Mouse (Mus musculus): Measurements from ENCODE around the gene Timp3.
A peak's percentile ranks its signal among the peaks of the same experiment; 100 is the strongest.

Timp3 gene

GRCm38 (mm10) chr10:86300293-86301116 lies at the start of gene Timp3:
TSS of gene Timp3 (plus strand) at chr10:86300372.
- no peak for DNase-seq (ENCODE audit: extremely low spot score, low read depth, low spot score)

- DNase-seq (ENCODE audit: extremely low spot score, low read depth, low spot score), result no peak
Observed at GRCm38 (mm10) chr10:86256221-86256620, 44.0 kb upstream of the Timp3 start.

DNA sequence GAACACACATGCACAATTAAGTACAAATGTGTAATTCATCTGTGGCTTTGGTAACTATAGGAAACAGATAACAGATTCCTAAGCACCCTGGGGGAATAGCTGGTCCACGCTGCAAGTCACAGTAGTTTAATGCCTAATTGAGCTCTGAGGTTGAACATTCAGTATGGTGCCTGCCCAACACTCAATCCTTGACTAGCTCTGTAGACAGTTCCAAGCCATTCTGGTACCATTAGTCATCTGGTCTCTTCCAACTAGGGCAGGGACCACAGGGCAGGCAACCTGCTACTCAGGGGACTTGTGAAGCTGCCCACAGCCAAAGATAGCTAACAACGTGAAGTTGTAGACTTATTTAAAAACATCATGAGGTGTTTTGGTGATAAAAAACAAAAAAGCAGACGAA lies 43.1 kb upstream of the Timp3 start:
- no peak for DNase-seq (ENCODE audit: extremely low spot score, low read depth, low spot score)

DNA sequence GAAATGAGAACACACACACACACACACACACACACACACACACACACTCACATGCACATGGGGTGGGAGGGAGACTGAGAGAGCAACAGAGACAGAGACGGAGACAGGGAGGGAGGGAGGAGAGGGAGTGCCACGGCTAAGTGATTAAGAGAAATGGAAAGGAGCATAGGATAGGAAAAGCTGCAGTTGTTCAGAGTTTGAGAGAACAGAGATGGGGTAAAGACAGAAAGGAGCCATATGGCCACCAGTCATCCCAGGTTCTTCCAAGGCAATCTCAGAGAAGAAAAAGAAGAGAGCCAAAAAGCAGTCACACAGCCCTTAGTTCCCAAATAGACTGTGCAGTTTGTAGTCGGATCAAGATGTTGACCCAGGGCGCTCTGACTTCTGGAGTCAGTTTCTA lies 42.1 kb upstream of the Timp3 start:
- no peak for DNase-seq (ENCODE audit: extremely low spot score, low read depth, low spot score)

- no peak for DNase-seq (ENCODE audit: extremely low spot score, low read depth, low spot score)
Observed at GRCm38 (mm10) chr10:86258992-86259391, 41.2 kb upstream of the Timp3 start.

GRCm38 (mm10) chr10:86261725-86262124 lies 38.4 kb upstream of the Timp3 start:
- DNase-seq (ENCODE audit: extremely low spot score, low read depth, low spot score), result no peak

GRCm38 (mm10) chr10:86264618-86265017 lies 35.6 kb upstream of the Timp3 start:
- no peak for DNase-seq (ENCODE audit: extremely low spot score, low read depth, low spot score)

GRCm38 (mm10) chr10:86270254-86270653 lies 29.9 kb upstream of the Timp3 start:
- no peak for DNase-seq (ENCODE audit: extremely low spot score, low read depth, low spot score)

DNA sequence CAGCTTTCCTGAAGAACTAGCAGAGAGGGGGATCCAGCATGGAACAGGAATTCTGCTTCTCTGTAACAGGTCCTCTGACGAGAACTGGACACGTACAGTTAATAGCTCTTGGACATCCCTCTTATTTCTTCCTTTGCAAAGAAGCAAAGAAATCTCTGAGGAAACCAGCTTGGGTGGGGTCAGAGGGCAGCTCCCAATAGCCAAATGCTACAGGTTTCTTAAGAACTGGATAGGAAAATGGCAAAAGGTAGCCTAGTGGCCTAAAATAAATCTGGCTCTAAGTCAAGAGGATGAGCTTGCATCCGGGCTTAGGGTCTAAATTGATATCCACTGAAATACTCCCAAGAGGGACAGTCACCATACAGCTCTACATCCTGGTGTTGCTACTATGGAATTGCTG lies 27.3 kb upstream of the Timp3 start:
- no peak for DNase-seq (ENCODE audit: extremely low spot score, low read depth, low spot score)

GRCm38 (mm10) chr10:86273410-86274191 lies 26.6 kb upstream of the Timp3 start:
- DNase-seq (ENCODE audit: extremely low spot score, low read depth, low spot score), result no peak

GRCm38 (mm10) chr10:86275585-86275984 lies 24.6 kb upstream of the Timp3 start:
- DNase-seq (ENCODE audit: extremely low spot score, low read depth, low spot score), result no peak

- no peak for DNase-seq (ENCODE audit: extremely low spot score, low read depth, low spot score)
Observed at GRCm38 (mm10) chr10:86277327-86277726, 22.8 kb upstream of the Timp3 start.

DNA sequence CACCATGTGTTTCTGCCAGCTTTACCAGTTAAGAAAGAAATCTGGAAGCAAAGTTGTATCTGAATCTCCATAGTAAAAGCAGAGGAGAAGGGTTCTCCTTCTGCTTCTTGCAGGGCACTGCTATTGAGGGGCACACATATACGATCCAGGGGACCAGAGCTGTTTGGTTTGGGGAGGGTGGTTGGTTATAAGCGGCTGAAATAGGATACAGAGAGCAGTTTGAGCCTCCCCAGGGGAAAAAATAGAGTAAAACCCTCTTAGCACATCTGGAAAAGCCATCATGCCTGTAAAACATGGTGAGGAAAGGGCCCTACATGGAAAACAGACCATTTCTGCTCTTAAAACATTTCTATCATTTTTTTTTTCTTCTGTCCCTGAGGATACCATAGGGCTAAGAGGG lies 21.7 kb upstream of the Timp3 start:
- no peak for DNase-seq (ENCODE audit: extremely low spot score, low read depth, low spot score)

DNA sequence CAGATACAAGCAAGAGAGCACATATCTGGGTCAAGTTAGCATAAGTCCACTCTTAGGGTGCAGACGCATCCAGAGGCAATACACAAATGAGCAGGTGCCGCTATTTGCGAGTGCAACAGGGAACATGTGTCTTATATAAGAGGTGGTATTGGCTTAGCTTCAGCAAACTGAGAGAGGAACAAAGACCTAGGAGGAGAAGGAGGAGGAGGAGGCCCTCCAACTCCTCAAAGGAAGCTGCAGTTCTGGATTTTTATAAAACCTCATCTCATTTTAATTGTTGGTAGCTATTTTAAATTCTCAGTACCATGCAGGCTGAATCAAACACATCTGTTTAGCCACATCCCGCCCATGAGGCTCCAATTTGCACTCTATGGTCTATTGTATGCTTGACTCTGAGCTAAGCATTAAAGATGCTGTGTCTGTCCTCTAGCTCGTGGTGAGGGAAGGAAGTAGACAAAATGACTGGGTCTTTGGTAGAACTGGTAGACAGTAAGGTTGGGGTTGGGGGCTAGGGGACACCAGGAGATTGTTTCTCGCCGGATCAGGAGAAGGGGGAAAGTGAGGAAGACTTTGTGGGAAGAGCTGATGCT lies 20.5 kb upstream of the Timp3 start:
- DNase-seq (ENCODE audit: extremely low spot score, low read depth, low spot score), result no peak

DNA sequence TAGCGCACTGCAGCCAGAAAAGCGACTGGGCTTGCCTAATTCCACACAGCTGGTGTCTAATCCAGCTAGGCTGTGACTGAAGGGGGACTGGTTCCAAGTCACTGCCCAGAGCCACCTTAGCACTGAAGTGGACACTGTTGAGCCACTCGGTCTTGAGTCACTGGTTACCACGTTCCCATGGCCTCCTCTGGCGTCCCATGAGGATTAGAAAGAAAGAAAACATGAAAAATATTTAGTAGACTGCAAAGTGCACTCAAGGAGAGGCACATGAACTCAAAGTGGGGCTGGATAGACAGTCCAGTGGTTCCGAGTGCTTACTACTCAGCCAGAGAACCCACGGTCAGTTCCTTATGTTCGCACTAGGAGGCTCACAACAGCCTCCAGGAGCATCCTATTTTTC lies 18.9 kb upstream of the Timp3 start:
- DNase-seq (ENCODE audit: extremely low spot score, low read depth, low spot score), result no peak

- no peak for DNase-seq (ENCODE audit: extremely low spot score, low read depth, low spot score)
Observed at GRCm38 (mm10) chr10:86286508-86286907, 13.7 kb upstream of the Timp3 start.

GRCm38 (mm10) chr10:86290109-86290771 lies 9.9 kb upstream of the Timp3 start:
- DNase-seq (ENCODE audit: extremely low spot score, low read depth, low spot score), result no peak

GRCm38 (mm10) chr10:86293880-86294279 lies 6.3 kb upstream of the Timp3 start:
- no peak for DNase-seq (ENCODE audit: extremely low spot score, low read depth, low spot score)

GRCm38 (mm10) chr10:86294599-86295365 lies 5.4 kb upstream of the Timp3 start:
- no peak for DNase-seq (ENCODE audit: extremely low spot score, low read depth, low spot score)

DNA sequence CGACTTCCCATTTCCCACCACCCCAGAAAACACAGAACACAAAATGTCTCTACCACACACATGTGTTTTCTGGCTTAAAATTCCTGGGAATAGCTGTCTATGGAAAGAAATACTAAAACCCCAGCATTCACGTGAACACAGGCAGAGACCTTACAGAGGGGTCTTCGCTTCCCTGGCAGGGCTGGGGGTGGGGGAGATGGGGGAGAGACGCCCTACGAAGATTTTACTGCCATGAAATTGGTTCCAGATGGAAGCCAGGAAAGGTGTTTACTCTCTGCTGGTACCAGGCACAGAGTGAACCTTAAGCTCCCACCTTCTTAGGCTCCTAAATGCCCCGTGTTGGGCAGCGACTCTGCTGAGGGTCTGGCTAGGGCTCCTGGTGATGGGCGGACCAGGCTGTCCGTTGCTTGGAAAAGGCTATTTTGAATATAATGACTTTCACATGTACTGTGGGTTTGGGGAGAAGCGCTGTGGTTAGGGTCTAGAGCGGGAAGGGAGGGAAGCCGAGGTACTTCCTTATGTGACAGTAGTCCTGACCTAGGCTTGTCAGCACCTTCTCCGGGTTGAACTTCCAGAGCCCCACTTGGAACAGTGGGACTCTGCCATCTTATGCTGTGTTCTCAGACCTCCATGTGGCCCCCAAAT lies 4.6 kb upstream of the Timp3 start:
- peak; percentile 73 for DNase-seq (ENCODE audit: extremely low spot score, low read depth, low spot score)

Data from hindlimb bud, embryonic 11.5 days (tissue).